ENCODE assay signal across 9 mouse cellular contexts in genomic region chr8:107104547-107104946, GRCm38 (mm10). TPM values are rescaled to one million over a fixed set of nuclear protein-coding genes. Genes with fewer than 3 reads are reported as not detected.
DNase-seq lines count a peak whose midpoint lies in the region; ATAC-seq and TF ChIP-seq lines count a peak whose summit lies in the region.
"Had no signal": no experiment of that assay in that cellular context is flagged by ENCODE, and none has a peak within 500 bp of the region (broad histone marks: within the 10 kb centered on the region; RNA-seq: fewer than 3 reads in every experiment).

No protein-coding gene starts in this region.

- no peak overlapping the region for H3K27ac ChIP-seq in hindbrain, embryonic 10.5 days
- no peak overlapping the region for H3K27ac ChIP-seq in hindbrain, embryonic 12.5 days
- no peak overlapping the region for H3K27ac ChIP-seq in midbrain, postnatal 0 days (ENCODE audit: low read depth, low read length)

- peak; percentile 94 for TF ChIP-seq CTCF in Patski (IDR thresholded peaks at IDR 0.05)
- TF ChIP-seq CTCF in midbrain, postnatal 0 days (IDR thresholded peaks at IDR 0.05), result peak; percentile 88

- CTCF ChIA-PET in Patski (lab: Charles Lee), result interaction anchor here (0.7 to 2.1 kb wide), 13 partner anchors 10 to 327 kb away, joined by 3 to 11 read pairs (median 3); partner anchors contain the start of gene Nob1

- POLR2A ChIA-PET in Patski (lab: Charles Lee), result no interaction called here

- no peak for ATAC-seq in hindbrain, embryonic 12.5 days (ENCODE audit: low FRiP score)
- peak; percentile 62 for ATAC-seq in Patski
- ATAC-seq in granulocyte monocyte progenitor cell, adult 5-6 weeks (replicated peaks; ENCODE audit: poor library complexity, severe bottlenecking), result peak; percentile 88
- ATAC-seq in midbrain, postnatal 0 days (ENCODE audit: low FRiP score), result no peak

- in situ Hi-C loops in Patski (cut with MboI; ENCODE audit: low pct_unique_long_range_greater_than_20kb), result loop anchor here (10.0 kb wide), 1 partner anchor 470 kb away; no protein-coding TSS in a partner anchor

- H3K36me3 ChIP-seq in hindbrain, embryonic 10.5 days, result no peaks in the 10 kb centered on the region
- no peaks in the 10 kb centered on the region for H3K36me3 ChIP-seq in hindbrain, embryonic 12.5 days
- no peaks in the 10 kb centered on the region for H3K36me3 ChIP-seq in midbrain, postnatal 0 days (ENCODE audit: insufficient read depth, low read length)
- no peaks in the 10 kb centered on the region for H3K36me3 ChIP-seq in splenic B cell, adult 2 months (ENCODE audit: control insufficient read depth, insufficient read depth, low read length, poor library complexity, severe bottlenecking)

- no peak overlapping the region for H3K4me3 ChIP-seq in hindbrain, embryonic 10.5 days
- H3K4me3 ChIP-seq in hindbrain, embryonic 12.5 days, result no peak overlapping the region
- no peak overlapping the region for H3K4me3 ChIP-seq in midbrain, postnatal 0 days (ENCODE audit: low read depth, low read length)

- H3K9me3 ChIP-seq in hindbrain, embryonic 10.5 days, result no peaks in the 10 kb centered on the region
- no peaks in the 10 kb centered on the region for H3K9me3 ChIP-seq in hindbrain, embryonic 12.5 days (replicated peaks)
- no peaks in the 10 kb centered on the region for H3K9me3 ChIP-seq in midbrain, postnatal 0 days (ENCODE audit: low read length)

- H3K4me2 ChIP-seq in hindbrain, embryonic 12.5 days (replicated peaks), result no peak overlapping the region
- H3K4me2 ChIP-seq in midbrain, postnatal 0 days (ENCODE audit: low read depth, low read length, poor library complexity, severe bottlenecking), result no peak overlapping the region

- H3K9ac ChIP-seq in hindbrain, embryonic 12.5 days, result no peak overlapping the region
- H3K9ac ChIP-seq in midbrain, postnatal 0 days (replicated peaks; ENCODE audit: low read length, poor library complexity, severe bottlenecking), result no peak overlapping the region

- 11% methylated on average over 4 of the region's 4 CpGs for WGBS in hindbrain, embryonic 10.5 days
- 14% methylated on average over 4 of the region's 4 CpGs for WGBS in hindbrain, embryonic 12.5 days
- WGBS in midbrain, postnatal 0 days, result 6% methylated on average over 4 of the region's 4 CpGs

- DNase-seq in hindbrain, embryonic 10.5 days (ENCODE audit: low spot score), result peak; percentile 76
- no peak for DNase-seq in Patski (ENCODE audit: low read depth, low spot score)
- DNase-seq in cerebellum, postnatal 25 days, result peak; percentile 71 to 84
- DNase-seq in layer of hippocampus, postnatal 36 days, result peak; percentile 63 to 73
- DNase-seq in midbrain, postnatal 0 days (ENCODE audit: low spot score), result peak; percentile 74
- DNase-seq in splenic B cell, adult 2 months (ENCODE audit: low read depth, low spot score), result peak; percentile 75

- no peaks in the 10 kb centered on the region for H3K27me3 ChIP-seq in hindbrain, embryonic 10.5 days (ENCODE audit: insufficient read depth, poor library complexity, severe bottlenecking)
- no peaks in the 10 kb centered on the region for H3K27me3 ChIP-seq in hindbrain, embryonic 12.5 days
- no peaks in the 10 kb centered on the region for H3K27me3 ChIP-seq in Patski
- no peaks in the 10 kb centered on the region for H3K27me3 ChIP-seq in midbrain, postnatal 0 days (ENCODE audit: insufficient read depth, low read length)
- no peaks in the 10 kb centered on the region for H3K27me3 ChIP-seq in splenic B cell, adult 2 months (ENCODE audit: control insufficient read depth, insufficient read depth, low read length, poor library complexity, severe bottlenecking)

- peaks cover 7% of the 10 kb centered on the region; the same call in 1 of the 2 replicates for H3K4me1 ChIP-seq in hindbrain, embryonic 10.5 days (replicated peaks)
- H3K4me1 ChIP-seq in hindbrain, embryonic 12.5 days, result no peaks in the 10 kb centered on the region
- H3K4me1 ChIP-seq in midbrain, postnatal 0 days (ENCODE audit: insufficient read depth, low read length), result no peaks in the 10 kb centered on the region

RNA-seq across cellular contexts. Expression of gene Terf2, which starts 8.2 kb away (rescaled TPM):
- 17.6 and 18.5 TPM in 2 replicates for polyA plus RNA-seq in hindbrain, embryonic 10.5 days (2016; fragmentation: Nextera tagmentation; extraction: Ambion mirVana)
- 23.2 TPM in 2 replicates for polyA plus RNA-seq in hindbrain, embryonic 12.5 days (2016; fragmentation: Nextera tagmentation; extraction: Ambion mirVana)
- 25.3 TPM for polyA plus RNA-seq in Patski (2021)
- total RNA-seq in granulocyte monocyte progenitor cell, adult 5-6 weeks (2014; fragmentation: Nextera tagmentation), result 39.1 and 46.7 TPM in 2 replicates
- 22.3 and 26.3 TPM in 2 replicates for total RNA-seq in granulocyte monocyte progenitor cell, adult 5-6 weeks (2017)
- total RNA-seq in layer of hippocampus, postnatal 36 days (2021), result 10 to 100 TPM; 31.9 to 32.0 TPM
- 20.4 and 22.7 TPM in 2 replicates for total RNA-seq in midbrain, postnatal 0 days (2014; rRNA removed)
- polyA plus RNA-seq in midbrain, postnatal 0 days (2015; fragmentation: Nextera tagmentation; extraction: Ambion mirVana), result 24.1 and 25.7 TPM in 2 replicates

RNA-seq across cellular contexts. Expression of gene Tmed6, which starts 39.1 kb away (rescaled TPM):
- not detected in 2 replicates for polyA plus RNA-seq in hindbrain, embryonic 10.5 days (2016; fragmentation: Nextera tagmentation; extraction: Ambion mirVana)
- polyA plus RNA-seq in hindbrain, embryonic 12.5 days (2016; fragmentation: Nextera tagmentation; extraction: Ambion mirVana), result not detected in 2 replicates
- 0.42 TPM for polyA plus RNA-seq in Patski (2021)
- total RNA-seq in granulocyte monocyte progenitor cell, adult 5-6 weeks (2014; fragmentation: Nextera tagmentation), result not detected in 2 replicates
- total RNA-seq in granulocyte monocyte progenitor cell, adult 5-6 weeks (2017), result not detected in 2 replicates
- not detected for total RNA-seq in layer of hippocampus, postnatal 36 days (2021)
- total RNA-seq in midbrain, postnatal 0 days (2014; rRNA removed), result not detected in 2 replicates
- not detected in 2 replicates for polyA plus RNA-seq in midbrain, postnatal 0 days (2015; fragmentation: Nextera tagmentation; extraction: Ambion mirVana)
- total RNA-seq: left cerebral cortex, postnatal 10 days had no signal

RNA-seq across cellular contexts. Expression of gene Cyb5b, which starts 45.9 kb away (rescaled TPM):
- 138 and 157 TPM in 2 replicates for polyA plus RNA-seq in hindbrain, embryonic 10.5 days (2016; fragmentation: Nextera tagmentation; extraction: Ambion mirVana)
- 130 and 142 TPM in 2 replicates for polyA plus RNA-seq in hindbrain, embryonic 12.5 days (2016; fragmentation: Nextera tagmentation; extraction: Ambion mirVana)
- 136 TPM for polyA plus RNA-seq in Patski (2021)
- total RNA-seq in granulocyte monocyte progenitor cell, adult 5-6 weeks (2014; fragmentation: Nextera tagmentation), result 64.4 and 68.5 TPM in 2 replicates
- total RNA-seq in granulocyte monocyte progenitor cell, adult 5-6 weeks (2017), result 59.0 and 67.4 TPM in 2 replicates
- 100 to 1,000 TPM; 106 to 109 TPM for total RNA-seq in layer of hippocampus, postnatal 36 days (2021)
- total RNA-seq in midbrain, postnatal 0 days (2014; rRNA removed), result 103 and 120 TPM in 2 replicates
- polyA plus RNA-seq in midbrain, postnatal 0 days (2015; fragmentation: Nextera tagmentation; extraction: Ambion mirVana), result 89.7 and 91.4 TPM in 2 replicates

RNA-seq across cellular contexts. Expression of gene Nip7, which starts 47.9 kb away (rescaled TPM):
- polyA plus RNA-seq in hindbrain, embryonic 10.5 days (2016; fragmentation: Nextera tagmentation; extraction: Ambion mirVana), result 96.4 and 114 TPM in 2 replicates
- 71.8 and 74.4 TPM in 2 replicates for polyA plus RNA-seq in hindbrain, embryonic 12.5 days (2016; fragmentation: Nextera tagmentation; extraction: Ambion mirVana)
- 60.4 TPM for polyA plus RNA-seq in Patski (2021)
- 53.7 and 59.8 TPM in 2 replicates for total RNA-seq in granulocyte monocyte progenitor cell, adult 5-6 weeks (2014; fragmentation: Nextera tagmentation)
- 56.1 and 67.4 TPM in 2 replicates for total RNA-seq in granulocyte monocyte progenitor cell, adult 5-6 weeks (2017)
- 10 to 100 TPM; 44.9 to 47.9 TPM for total RNA-seq in layer of hippocampus, postnatal 36 days (2021)
- 24.3 and 30.8 TPM in 2 replicates for total RNA-seq in midbrain, postnatal 0 days (2014; rRNA removed)
- 59.1 and 60.1 TPM in 2 replicates for polyA plus RNA-seq in midbrain, postnatal 0 days (2015; fragmentation: Nextera tagmentation; extraction: Ambion mirVana)

RNA-seq across cellular contexts. Expression of gene Cog8, which starts 48.1 kb away (rescaled TPM):
- 39.2 and 43.5 TPM in 2 replicates for polyA plus RNA-seq in hindbrain, embryonic 10.5 days (2016; fragmentation: Nextera tagmentation; extraction: Ambion mirVana)
- 43.6 and 47.5 TPM in 2 replicates for polyA plus RNA-seq in hindbrain, embryonic 12.5 days (2016; fragmentation: Nextera tagmentation; extraction: Ambion mirVana)
- 31.1 TPM for polyA plus RNA-seq in Patski (2021)
- total RNA-seq in granulocyte monocyte progenitor cell, adult 5-6 weeks (2014; fragmentation: Nextera tagmentation), result 17.0 and 23.7 TPM in 2 replicates
- 22.3 and 25.0 TPM in 2 replicates for total RNA-seq in granulocyte monocyte progenitor cell, adult 5-6 weeks (2017)
- 10 to 100 TPM; 28.3 to 31.1 TPM for total RNA-seq in layer of hippocampus, postnatal 36 days (2021)
- 46.2 and 89.6 TPM in 2 replicates for total RNA-seq in midbrain, postnatal 0 days (2014; rRNA removed)
- polyA plus RNA-seq in midbrain, postnatal 0 days (2015; fragmentation: Nextera tagmentation; extraction: Ambion mirVana), result 32.4 and 36.1 TPM in 2 replicates

Comparison
In these comparisons a context has a peak if more than half of its experiments do, and no peak if none do; other contexts are left out.
1. ATAC-seq: peak in Patski (single experiment) and granulocyte monocyte progenitor cell, adult 5-6 weeks (single experiment); none in hindbrain, embryonic 12.5 days (single experiment) and midbrain, postnatal 0 days (single experiment).